Mouse (Mus musculus): Measurements from ENCODE around the gene Ctxn1. TPM values are rescaled to one million over a fixed set of nuclear protein-coding genes. Genes with fewer than 3 reads are reported as not detected.

The Ctxn1 gene
- total and polyA plus RNA-seq, 3 experiments = 0.68 to 3.2 (median 1.3) TPM

DNA sequence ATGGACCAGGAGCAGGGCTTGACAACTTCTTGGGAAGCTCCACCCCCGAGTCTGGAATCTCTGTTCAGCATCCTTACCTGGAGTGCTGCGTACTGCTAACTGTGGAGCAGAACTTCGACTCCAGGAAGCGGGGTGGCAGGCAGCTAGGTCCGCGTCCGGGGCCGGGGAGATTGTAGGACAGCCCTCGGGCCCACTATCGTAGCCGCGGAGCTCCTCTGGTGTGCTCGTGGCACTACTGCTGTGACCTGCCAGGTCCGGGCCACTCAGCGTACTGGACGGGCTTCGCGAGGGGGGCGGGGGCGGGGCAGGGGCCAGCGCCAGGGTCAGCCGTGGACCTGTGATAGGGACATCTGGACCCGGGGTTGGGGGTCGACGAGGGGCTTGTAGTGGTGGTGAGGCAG is 46.3 kb downstream of the Ctxn1 start:
- no peaks in the 10 kb centered on the region for H3K27me3 ChIP-seq (replicated peaks)

DNA sequence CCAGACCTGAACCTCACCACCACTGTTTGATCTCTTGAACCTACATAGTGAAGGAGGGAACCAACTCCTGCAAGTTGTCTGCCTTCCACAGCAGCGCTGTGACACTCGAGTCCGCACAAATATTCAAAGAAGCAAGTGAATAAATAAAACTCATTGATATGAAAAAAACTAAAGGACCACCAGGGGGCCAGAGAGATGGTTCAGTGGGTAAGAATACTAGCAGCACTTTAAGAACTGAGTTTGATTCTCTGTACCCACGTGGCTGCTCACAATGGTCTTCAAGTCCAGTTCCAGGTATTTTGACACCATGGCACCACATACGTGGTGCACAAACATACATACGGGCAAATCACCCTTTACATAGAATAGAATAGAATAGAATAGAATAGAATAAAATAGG is 48.0 kb downstream of the Ctxn1 start:
- H3K4me2 ChIP-seq (ENCODE audit: insufficient read depth, low read depth, poor library complexity, severe bottlenecking) = no peak overlapping the region
- H3K27me3 ChIP-seq (replicated peaks) = no peaks in the 10 kb centered on the region
- dilution Hi-C loops (cut with MboI; ENCODE audit: extremely low pct_ligation_motif_present, extremely low pct_unique_long_range_greater_than_20kb, low sequenced_read_pairs) (no loop called here), in situ Hi-C loops (cut with MboI; ENCODE audit: low pct_ligation_motif_present, low pct_unique_long_range_greater_than_20kb, low sequenced_read_pairs) (no loop called here)
- no peak overlapping the region for H3K4me3 ChIP-seq (replicated peaks in 1 of 3; ENCODE audit: low read depth in 2 of 3, low read length in 2 of 3, poor library complexity in 1 of 3)
- H3K9me3 ChIP-seq (replicated peaks; ENCODE audit: low read length) = peaks cover 2% of the 10 kb centered on the region
- TF ChIP-seq RCOR1 (conservative IDR thresholded peaks at IDR 0.05; ENCODE audit: low read depth, low read length) (no peak), ZKSCAN1 (IDR thresholded peaks at IDR 0.05; ENCODE audit: borderline replicate concordance, low read depth, low read length) (no peak), CTCF (conservative IDR thresholded peaks at IDR 0.05 in 1 of 2, IDR thresholded peaks at IDR 0.05 in 1 of 2; ENCODE audit: low read depth in 2 of 2, low read length in 2 of 2) (peak in 1 of 2 experiments; percentile 10; a peak in 1 of 4 replicates), UBTF (IDR thresholded peaks at IDR 0.05; ENCODE audit: low read depth, low read length) (no peak), MYC (IDR thresholded peaks at IDR 0.05; ENCODE audit: low read depth, low read length) (no peak), SIN3A (IDR thresholded peaks at IDR 0.05; ENCODE audit: low read length) (no peak), MAFK (IDR thresholded peaks at IDR 0.05; ENCODE audit: insufficient replicate concordance, low read length) (no peak), ZMIZ1 (IDR thresholded peaks at IDR 0.05; ENCODE audit: low read depth, low read length) (no peak)
- no peak overlapping the region for H3K27ac ChIP-seq (ENCODE audit: insufficient read depth, low read depth)
- H3K9ac ChIP-seq (ENCODE audit: insufficient read depth, low read depth) = no peak overlapping the region
- no peak for DNase-seq (ENCODE audit: extremely low read depth)
- peaks cover 0 to 6% of the 10 kb centered on the region in 2 experiments for H3K36me3 ChIP-seq (replicated peaks in 1 of 2; ENCODE audit: control insufficient read depth in 1 of 2, insufficient read depth in 1 of 2, low read length in 1 of 2)
- H3K4me1 ChIP-seq (ENCODE audit: control insufficient read depth in 1 of 2, insufficient read depth in 2 of 2) = peaks cover 7 to 19% of the 10 kb centered on the region in 2 experiments
- H3K79me2 ChIP-seq (replicated peaks; ENCODE audit: control insufficient read depth, extremely low read depth, insufficient read depth, poor library complexity, severe bottlenecking) = no peaks in the 10 kb centered on the region

More for the DNA sequence above, 46.3 kb downstream of the Ctxn1 start:
- H3K4me2 ChIP-seq (ENCODE audit: insufficient read depth, low read depth, poor library complexity, severe bottlenecking) = peak overlapping the region; percentile 92
- no peak for DNase-seq (ENCODE audit: extremely low read depth)
- TF ChIP-seq MAX (IDR thresholded peaks at IDR 0.05; ENCODE audit: low read length) (no peak), TCF12 (IDR thresholded peaks at IDR 0.05; ENCODE audit: low read depth, low read length) (no peak), E2F4 (IDR thresholded peaks at IDR 0.05; ENCODE audit: insufficient replicate concordance, low read depth, low read length) (no peak), MEF2A (IDR thresholded peaks at IDR 0.05; ENCODE audit: borderline replicate concordance, low read depth, low read length) (no peak), UBTF (IDR thresholded peaks at IDR 0.05; ENCODE audit: low read depth, low read length) (no peak), ZKSCAN1 (IDR thresholded peaks at IDR 0.05; ENCODE audit: borderline replicate concordance, low read depth, low read length) (no peak), ELF1 (IDR thresholded peaks at IDR 0.05; ENCODE audit: low read depth, low read length) (no peak), RCOR1 (conservative IDR thresholded peaks at IDR 0.05; ENCODE audit: low read depth, low read length) (no peak)
- no peak overlapping the region for H3K27ac ChIP-seq (ENCODE audit: insufficient read depth, low read depth)
- H3K4me3 ChIP-seq (replicated peaks in 1 of 3; ENCODE audit: low read depth in 2 of 3, low read length in 2 of 3, poor library complexity in 1 of 3) = peak overlapping the region; percentile 13 to 50 (median 43)
- no peaks in the 10 kb centered on the region for H3K79me2 ChIP-seq (replicated peaks; ENCODE audit: control insufficient read depth, extremely low read depth, insufficient read depth, poor library complexity, severe bottlenecking)
- 0 out of 2 replicates have a peak overlapping the region, but pooled peaks have one; percentile 13 for H3K9ac ChIP-seq (ENCODE audit: insufficient read depth, low read depth)
- dilution Hi-C loops (cut with MboI; ENCODE audit: extremely low pct_ligation_motif_present, extremely low pct_unique_long_range_greater_than_20kb, low sequenced_read_pairs) (no loop called here), in situ Hi-C loops (cut with MboI; ENCODE audit: low pct_ligation_motif_present, low pct_unique_long_range_greater_than_20kb, low sequenced_read_pairs) (no loop called here)
- H3K9me3 ChIP-seq (replicated peaks; ENCODE audit: low read length) = peaks cover 2% of the 10 kb centered on the region
- peaks cover 0 to 2% of the 10 kb centered on the region in 2 experiments for H3K36me3 ChIP-seq (replicated peaks in 1 of 2; ENCODE audit: control insufficient read depth in 1 of 2, insufficient read depth in 1 of 2, low read length in 1 of 2)
- H3K4me1 ChIP-seq (ENCODE audit: control insufficient read depth in 1 of 2, insufficient read depth in 2 of 2) = peaks cover 7 to 19% of the 10 kb centered on the region in 2 experiments

Other genes with a start within 250 kb of the Ctxn1 start
- gene Cd209f, start 153.4 kb downstream of the Ctxn1 start, total RNA-seq (2012; rRNA removed) = not detected in 2 replicates
- not detected in 2 replicates for gene Cd209f, start 153.4 kb downstream of the Ctxn1 start, total RNA-seq (2014; rRNA removed)
- not detected in 2 replicates for gene Cd209f, start 153.4 kb downstream of the Ctxn1 start, polyA plus RNA-seq (2012; ENCODE audit: insufficient read length, low read depth)
- gene Cd209g, start 125.2 kb downstream of the Ctxn1 start, total RNA-seq (2012; rRNA removed) = not detected in 2 replicates
- not detected in 2 replicates for gene Cd209g, start 125.2 kb downstream of the Ctxn1 start, total RNA-seq (2014; rRNA removed)
- not detected in 2 replicates for gene Cd209g, start 125.2 kb downstream of the Ctxn1 start, polyA plus RNA-seq (2012; ENCODE audit: insufficient read length, low read depth)
- gene Evi5l, start 92.7 kb downstream of the Ctxn1 start, total RNA-seq (2012; rRNA removed) = 4.6 and 6.6 TPM in 2 replicates
- gene Evi5l, start 92.7 kb downstream of the Ctxn1 start, total RNA-seq (2014; rRNA removed) = 1.4 and 2.2 TPM in 2 replicates
- 2.8 and 3.6 TPM in 2 replicates for gene Evi5l, start 92.7 kb downstream of the Ctxn1 start, polyA plus RNA-seq (2012; ENCODE audit: insufficient read length, low read depth)
- 0.08 and 0.13 TPM in 2 replicates for gene Prr36, start 41.8 kb downstream of the Ctxn1 start, total RNA-seq (2012; rRNA removed)
- gene Prr36, start 41.8 kb downstream of the Ctxn1 start, total RNA-seq (2014; rRNA removed) = 0.05 TPM in 1 of 2 replicates, not detected in the other
- 0.40 and 0.59 TPM in 2 replicates for gene Prr36, start 41.8 kb downstream of the Ctxn1 start, polyA plus RNA-seq (2012; ENCODE audit: insufficient read length, low read depth)
- 0.25 TPM in 2 replicates for gene Lrrc8e, start 32.4 kb downstream of the Ctxn1 start, total RNA-seq (2012; rRNA removed)
- not detected in 2 replicates for gene Lrrc8e, start 32.4 kb downstream of the Ctxn1 start, total RNA-seq (2014; rRNA removed)
- 0.07 TPM in 1 of 2 replicates, not detected in the other for gene Lrrc8e, start 32.4 kb downstream of the Ctxn1 start, polyA plus RNA-seq (2012; ENCODE audit: insufficient read length, low read depth)
- 18.1 and 18.3 TPM in 2 replicates for gene Map2k7, start 20.5 kb downstream of the Ctxn1 start, total RNA-seq (2012; rRNA removed)
- 10.5 and 11.8 TPM in 2 replicates for gene Map2k7, start 20.5 kb downstream of the Ctxn1 start, total RNA-seq (2014; rRNA removed)
- gene Map2k7, start 20.5 kb downstream of the Ctxn1 start, polyA plus RNA-seq (2012; ENCODE audit: insufficient read length, low read depth) = 73.8 and 74.0 TPM in 2 replicates
- gene Gm49320, start 20.4 kb downstream of the Ctxn1 start, total RNA-seq (2012; rRNA removed) = 0.08 and 0.38 TPM in 2 replicates
- gene Gm49320, start 20.4 kb downstream of the Ctxn1 start, total RNA-seq (2014; rRNA removed) = 0.08 and 0.26 TPM in 2 replicates
- 0.23 and 0.67 TPM in 2 replicates for gene Gm49320, start 20.4 kb downstream of the Ctxn1 start, polyA plus RNA-seq (2012; ENCODE audit: insufficient read length, low read depth)
- gene Tgfbr3l, start 11.1 kb downstream of the Ctxn1 start, total RNA-seq (2012; rRNA removed) = 3.5 and 4.5 TPM in 2 replicates
- 1.7 and 2.0 TPM in 2 replicates for gene Tgfbr3l, start 11.1 kb downstream of the Ctxn1 start, total RNA-seq (2014; rRNA removed)
- gene Tgfbr3l, start 11.1 kb downstream of the Ctxn1 start, polyA plus RNA-seq (2012; ENCODE audit: insufficient read length, low read depth) = 13.3 and 16.9 TPM in 2 replicates
- 23.5 and 30.0 TPM in 2 replicates for gene Snapc2, start 6.2 kb downstream of the Ctxn1 start, total RNA-seq (2012; rRNA removed)
- gene Snapc2, start 6.2 kb downstream of the Ctxn1 start, total RNA-seq (2014; rRNA removed) = 18.3 and 22.4 TPM in 2 replicates
- gene Snapc2, start 6.2 kb downstream of the Ctxn1 start, polyA plus RNA-seq (2012; ENCODE audit: insufficient read length, low read depth) = 29.8 and 30.8 TPM in 2 replicates
- 130 and 147 TPM in 2 replicates for gene Timm44, start 16.6 kb upstream of the Ctxn1 start, total RNA-seq (2012; rRNA removed)
- 109 and 123 TPM in 2 replicates for gene Timm44, start 16.6 kb upstream of the Ctxn1 start, total RNA-seq (2014; rRNA removed)
- 143 and 177 TPM in 2 replicates for gene Timm44, start 16.6 kb upstream of the Ctxn1 start, polyA plus RNA-seq (2012; ENCODE audit: insufficient read length, low read depth)
- gene Ccl25, start 65.9 kb upstream of the Ctxn1 start, total RNA-seq (2012; rRNA removed) = 4.6 and 4.9 TPM in 2 replicates
- gene Ccl25, start 65.9 kb upstream of the Ctxn1 start, total RNA-seq (2014; rRNA removed) = 5.4 and 5.7 TPM in 2 replicates
- 5.6 and 6.0 TPM in 2 replicates for gene Ccl25, start 65.9 kb upstream of the Ctxn1 start, polyA plus RNA-seq (2012; ENCODE audit: insufficient read length, low read depth)
- gene Elavl1, start 66.1 kb upstream of the Ctxn1 start, total RNA-seq (2012; rRNA removed) = 55.8 and 76.9 TPM in 2 replicates
- gene Elavl1, start 66.1 kb upstream of the Ctxn1 start, total RNA-seq (2014; rRNA removed) = 110 and 112 TPM in 2 replicates
- 67.1 and 76.4 TPM in 2 replicates for gene Elavl1, start 66.1 kb upstream of the Ctxn1 start, polyA plus RNA-seq (2012; ENCODE audit: insufficient read length, low read depth)
- gene Cers4, start 233.8 kb upstream of the Ctxn1 start, total RNA-seq (2012; rRNA removed) = 8.6 and 13.3 TPM in 2 replicates
- 11.9 and 15.3 TPM in 2 replicates for gene Cers4, start 233.8 kb upstream of the Ctxn1 start, total RNA-seq (2014; rRNA removed)
- 9.9 and 11.4 TPM in 2 replicates for gene Cers4, start 233.8 kb upstream of the Ctxn1 start, polyA plus RNA-seq (2012; ENCODE audit: insufficient read length, low read depth)